Mouse (Mus musculus) adrenal gland, adult 10 weeks (tissue): ENCODE measurements around the gene Sec62. TPM values are rescaled to one million over a fixed set of nuclear protein-coding genes. Genes with fewer than 3 reads are reported as not detected.

Experiments
- polyA plus RNA-seq: library from polyadenylated mRNA; stranded (reverse); fragments of 350-450 nt; fragmentation: Illumina TruSeq; extraction: RNeasy Lipid Tissue Mini Kit (QIAGEN cat#74804); gene quantifications from one replicate; pipeline ENCODE4 v1.2.3, GENCODE M21; 2014; ENCODE audit warnings: low read depth, low replicate concordance

The Sec62 gene
- polyA plus RNA-seq, result 340 TPM

DNA sequence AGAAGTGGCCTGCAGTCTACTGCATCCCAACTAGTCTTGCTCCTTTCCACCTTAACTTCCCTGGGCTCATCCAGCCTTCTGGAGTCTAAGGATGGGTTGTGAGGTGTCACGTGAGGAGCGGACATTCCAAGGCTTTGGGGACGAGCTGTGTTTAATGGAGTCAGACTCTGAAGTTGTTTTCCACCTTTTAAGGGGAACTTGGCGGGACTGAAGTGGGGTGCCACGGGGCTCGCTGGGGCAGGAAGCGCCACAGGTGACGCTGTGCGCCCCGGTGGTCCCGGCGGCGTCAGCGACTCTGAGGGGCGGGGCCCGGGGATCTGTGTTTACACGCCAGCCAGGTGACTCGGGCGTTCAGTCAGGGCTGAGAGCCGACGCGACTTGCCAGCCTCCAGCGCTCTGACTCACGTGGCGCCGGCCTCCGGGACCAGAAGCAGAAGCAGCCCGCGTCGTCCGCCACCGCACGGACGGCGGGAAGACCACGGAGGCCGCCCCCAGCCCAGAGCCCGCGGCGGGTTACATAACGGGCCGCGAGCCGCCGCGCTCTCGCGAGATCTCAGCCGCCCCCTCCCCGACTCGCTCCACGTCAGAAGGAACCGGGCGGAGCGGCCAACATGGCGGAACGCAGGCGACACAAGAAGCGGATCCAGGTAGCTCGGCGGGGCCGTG, at the start of gene Sec62:
Gene Sec62 (plus strand): TSS at position 139 of the 666 bp plus-strand sequence.

DNA sequence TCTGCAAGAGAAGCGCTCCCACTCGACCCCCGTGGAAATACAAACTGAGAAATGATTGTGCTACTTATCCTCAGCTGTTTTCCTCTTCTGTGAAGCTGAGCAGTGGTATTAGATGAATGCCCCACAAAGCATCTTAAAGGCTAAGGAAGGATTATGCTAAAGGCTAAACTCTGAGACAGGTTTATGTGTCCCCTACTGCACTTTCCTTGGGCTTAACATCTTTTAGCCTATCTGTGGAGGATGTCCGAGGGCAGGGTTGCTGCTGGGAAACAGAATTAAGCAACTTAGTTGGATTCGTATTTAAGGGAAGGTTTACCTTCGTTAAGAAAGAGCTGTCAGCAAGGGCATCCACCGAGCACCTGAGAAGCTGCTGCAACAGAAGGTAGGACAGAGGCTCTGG, 46.7 kb upstream of the Sec62 start, which contains the start of gene Samd7:
Gene Samd7 (plus strand): TSS at position 288 of the 400 bp plus-strand sequence.

DNA sequence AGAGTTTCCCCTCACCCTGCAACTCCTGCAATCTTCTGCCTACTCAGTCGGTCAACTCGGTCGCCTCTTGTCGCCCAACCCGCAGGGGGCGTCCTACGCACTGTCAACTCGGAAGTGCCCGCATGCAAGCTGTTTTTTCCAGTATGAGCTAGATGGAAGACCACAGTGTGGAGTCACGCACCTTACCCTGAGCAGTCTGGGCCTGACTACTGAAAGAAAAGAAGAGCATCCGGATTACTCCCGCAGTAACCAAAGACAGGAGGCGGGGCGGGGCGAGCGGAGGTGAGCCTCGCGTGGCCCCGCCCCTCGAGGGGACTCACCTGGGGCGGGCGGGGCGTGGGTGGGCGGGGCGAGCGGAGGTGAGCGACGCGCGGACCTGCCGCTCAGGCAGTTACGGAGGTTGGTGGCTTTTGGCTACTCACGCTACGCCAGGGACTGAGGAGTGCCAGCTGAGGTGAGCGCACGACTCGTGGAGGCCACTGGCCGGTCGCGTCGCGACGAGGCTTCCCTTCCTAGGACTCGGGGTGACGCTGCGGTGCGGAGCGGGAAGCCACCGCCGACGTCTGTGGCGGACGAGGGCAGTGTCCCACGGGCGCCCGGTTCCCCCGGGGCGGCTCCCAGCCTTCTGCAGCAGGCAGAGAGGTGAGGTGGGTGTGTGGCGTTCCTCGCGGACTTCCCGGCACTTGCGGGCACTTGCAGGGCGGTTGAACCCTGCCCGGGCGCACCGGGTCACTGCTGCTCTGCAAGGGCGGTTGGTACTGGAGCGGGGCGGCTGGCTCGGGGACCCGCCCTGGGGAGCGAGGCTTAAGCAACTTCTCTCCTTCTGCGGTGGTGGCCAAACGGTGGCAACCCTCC, 63.2 kb downstream of the Sec62 start, which contains the start of gene Gpr160:
Gene Gpr160 (plus strand): TSS at position 347 of the 855 bp plus-strand sequence.

Other genes with a start within 250 kb of the Sec62 start
- gene Mecom, start 244.9 kb upstream of the Sec62 start, polyA plus RNA-seq, result 4.0 TPM
- not detected for gene Actrt3, start 192.9 kb upstream of the Sec62 start, polyA plus RNA-seq
- gene Mynn, start 190.8 kb upstream of the Sec62 start, polyA plus RNA-seq, result 37.4 TPM
- gene Lrriq4, start 148.4 kb upstream of the Sec62 start, polyA plus RNA-seq, result not detected
- gene Lrrc34, start 145.0 kb upstream of the Sec62 start, polyA plus RNA-seq, result not detected
- gene Lrrc31, start 93.0 kb upstream of the Sec62 start, polyA plus RNA-seq, result not detected
- not detected for gene Samd7, start 46.6 kb upstream of the Sec62 start, polyA plus RNA-seq
- 2.1 TPM for gene Gpr160, start 63.1 kb downstream of the Sec62 start, polyA plus RNA-seq
- gene Phc3, start 176.5 kb downstream of the Sec62 start, polyA plus RNA-seq, result 57.4 TPM
- 82.9 TPM for gene Prkci, start 202.9 kb downstream of the Sec62 start, polyA plus RNA-seq